Mouse (Mus musculus) effector memory CD4-positive, alpha-beta T cell, adult 7 months (primary cell): ENCODE measurements around the gene Fbxo34. TPM values are rescaled to one million over a fixed set of nuclear protein-coding genes. Genes with fewer than 3 reads are reported as not detected.

Experiments used
- polyA plus RNA-seq: library from polyadenylated mRNA; unstranded; fragments of 100-300 nt; shearing (Covaris generic); gene quantifications from one replicate; pipeline ENCODE4 v1.2.1, GENCODE M21; 2017

Gene Fbxo34
- 65.8 TPM for polyA plus RNA-seq

GRCm38 (mm10) chr14:47450121-47450520 is at the start of gene Fbxo34:
Fbxo34 (plus strand) TSS chr14:47450421.

GRCm38 (mm10) chr14:47417775-47418665 is 32.2 kb upstream of the Fbxo34 start, which contains the start of gene Dlgap5:
Dlgap5 (minus strand) TSS chr14:47418407.

GRCm38 (mm10) chr14:47570549-47570948 is 120.3 kb downstream of the Fbxo34 start, which contains the start of gene Atg14:
Atg14 (minus strand) TSS chr14:47570649.

Other genes starting within 250 kb of the Fbxo34 start
- 9.0 TPM for gene Wdhd1, start 173.6 kb upstream of the Fbxo34 start, polyA plus RNA-seq
- 36.3 TPM for gene Socs4, start 173.5 kb upstream of the Fbxo34 start, polyA plus RNA-seq
- gene Mapk1ip1l, start 152.2 kb upstream of the Fbxo34 start, polyA plus RNA-seq, result 91.1 TPM
- 96.9 TPM for gene Lgals3, start 82.7 kb upstream of the Fbxo34 start, polyA plus RNA-seq
- 6.0 TPM for gene Dlgap5, start 32.0 kb upstream of the Fbxo34 start, polyA plus RNA-seq
- gene Atg14, start 120.2 kb downstream of the Fbxo34 start, polyA plus RNA-seq, result 18.0 TPM
- gene Ktn1, start 198.0 kb downstream of the Fbxo34 start, polyA plus RNA-seq, result 47.0 TPM